Mouse (Mus musculus) limb, embryonic 14.5 days (tissue): ENCODE results near the gene Tpi1. TPM values are rescaled to one million over a fixed set of nuclear protein-coding genes. Genes with fewer than 3 reads are reported as not detected.

Experiments
- ATAC-seq: fragments of 200-750 bp; cut with Nextera tagmentation; 2 replicates; pipeline ENCODE4 v1.8.0; 2017; ENCODE audit warnings: low read depth, moderate number of reproducible peaks, moderate TSS enrichment; ENCODE audit not compliant: low FRiP score
- DNase-seq: peaks from one replicate; pipeline ENCODE4 v3.0.0-alpha.2; 2015; ENCODE audit warnings: low spot score
- H3K27ac ChIP-seq: fragments of 300-500 bp; sonication (generic); replicated peaks from 2 replicates; pipeline ENCODE4 v1.5.1; 2014; ENCODE audit warnings: low read depth, mild to moderate bottlenecking, low read length, moderate library complexity, mixed read lengths
- H3K27me3 ChIP-seq: fragments of 300-500 bp; sonication (generic); 2 replicates; pipeline ENCODE4 v1.6.1; 2014; ENCODE audit warnings: low read length, mixed read lengths; ENCODE audit not compliant: control insufficient read depth, insufficient read depth
- H3K36me3 ChIP-seq: fragments of 300-500 bp; sonication (generic); 2 replicates; pipeline ENCODE4 v1.6.1; 2014; ENCODE audit warnings: mild to moderate bottlenecking, low read length, moderate library complexity, mixed read lengths; ENCODE audit not compliant: control insufficient read depth, insufficient read depth
- H3K4me1 ChIP-seq: fragments of 300-500 bp; sonication (generic); 2 replicates; pipeline ENCODE4 v1.6.1; 2014; ENCODE audit warnings: antibody characterized with exemption, low read length, mixed read lengths; ENCODE audit not compliant: control insufficient read depth, insufficient read depth
- H3K4me2 ChIP-seq: fragments of 300-500 bp; sonication (generic); replicated peaks from 2 replicates; pipeline ENCODE4 v1.6.1; 2014; ENCODE audit warnings: low read depth, mild to moderate bottlenecking, low read length, moderate library complexity; ENCODE audit not compliant: severe bottlenecking
- H3K4me3 ChIP-seq: fragments of 300-500 bp; sonication (generic); replicated peaks from 2 replicates; pipeline ENCODE4 v1.5.1; 2014; ENCODE audit warnings: low read length
- H3K9ac ChIP-seq: fragments of 300-500 bp; sonication (generic); 2 replicates; pipeline ENCODE4 v1.6.1; 2014; ENCODE audit warnings: mild to moderate bottlenecking, low read depth, low read length, moderate library complexity; ENCODE audit not compliant: severe bottlenecking
- H3K9me3 ChIP-seq: fragments of 300-500 bp; sonication (generic); 2 replicates; pipeline ENCODE4 v1.6.1; 2016; ENCODE audit warnings: low read length; ENCODE audit not compliant: control insufficient read depth
- POLR2A ChIP-seq: fragments of 200-500 bp; IDR thresholded peaks from 2 replicates; pipeline ENCODE4 v1.8.0; 2012; ENCODE audit warnings: inconsistent platforms, mild to moderate bottlenecking, moderate library complexity, borderline replicate concordance; ENCODE audit not compliant: insufficient read depth, insufficient read length; ENCODE audit errors: extremely low read depth
- WGBS: fragments of 180-500 bp; shearing (Covaris S2); extraction: QIAGEN DNeasy Blood & Tissue Kit; methylation state at CpG from one replicate; pipeline ENCODE4 v1.1.7; 2014; 5-methylcytosine and 5-hydroxymethylcytosine counted together
- polyA plus RNA-seq, 2 experiments: library from polyadenylated mRNA; depleted of rRNA in 1 of 2; stranded (reverse) in 1 of 2; unstranded in 1 of 2; fragments of >200 nt; fragmentation: Nextera tagmentation in 1 of 2; extraction: Ambion mirVana in 1 of 2; gene quantifications; 2 replicates each; pipeline versions ENCODE4 v1.2.1 to v1.2.3; 2012 to 2014

Gene Tpi1
- polyA plus RNA-seq, 2 experiments, result 744 to 825 TPM

DNA sequence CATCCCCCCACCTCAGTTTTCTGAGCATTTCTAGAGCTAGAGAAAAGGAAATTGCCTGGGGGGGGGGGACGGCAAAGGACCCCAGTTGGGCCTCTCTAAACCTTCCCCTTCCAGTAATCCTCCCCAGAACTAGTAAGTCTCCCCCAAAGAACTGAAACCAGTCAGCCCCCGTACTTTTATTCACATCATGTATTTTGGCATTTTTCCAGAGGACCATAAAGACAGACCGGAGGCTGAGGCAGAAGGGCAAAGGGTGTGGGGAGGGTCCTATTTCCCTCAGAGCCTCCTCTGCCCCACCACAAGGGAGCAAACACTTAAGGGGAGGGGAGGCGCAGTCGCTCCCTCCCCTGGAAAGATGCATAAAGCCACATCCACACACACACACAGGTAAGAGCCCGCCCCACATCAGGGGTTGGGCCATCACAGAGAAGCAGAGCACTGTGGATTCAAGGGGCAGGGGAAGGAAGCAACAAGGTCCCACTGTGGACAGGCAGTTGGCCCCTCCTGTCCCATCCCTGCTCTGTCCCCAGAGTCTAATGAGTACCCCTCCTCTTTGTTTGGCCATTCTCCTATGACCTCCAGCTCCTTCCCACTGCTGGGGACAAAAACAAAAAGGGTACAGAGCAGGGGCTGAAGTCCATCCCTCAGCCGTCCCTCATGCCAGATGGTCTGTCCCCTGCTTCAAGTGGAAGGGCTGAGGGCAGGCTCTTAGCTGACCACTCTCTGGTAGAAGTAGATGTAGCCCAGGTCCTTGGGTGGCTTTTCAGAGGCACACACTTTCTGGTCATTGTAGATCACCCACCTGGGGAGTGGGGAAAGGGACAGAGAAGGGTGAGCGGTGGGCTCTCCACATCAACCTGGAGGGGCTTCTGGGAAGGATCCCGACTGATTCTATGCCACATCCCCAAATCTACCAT lies 1.0 kb upstream of the Tpi1 start:
- H3K27ac ChIP-seq, result no peak overlapping the region
- TF ChIP-seq POLR2A, result no peak

GRCm38 (mm10) chr6:124814448-124814847 lies 352 bp upstream of the Tpi1 start:
- no peaks in the 10 kb centered on the region for H3K27me3 ChIP-seq
- no peaks in the 10 kb centered on the region for H3K9me3 ChIP-seq
- H3K4me2 ChIP-seq, result peak overlapping the region; percentile 72
- TF ChIP-seq POLR2A, result no peak
- H3K4me1 ChIP-seq, result peaks cover 28% of the 10 kb centered on the region
- ATAC-seq (peak; percentile 16), DNase-seq (no peak)
- peak overlapping the region; percentile 48 for H3K4me3 ChIP-seq
- WGBS, result 23% methylated on average over 8 of the region's 8 CpGs
- H3K36me3 ChIP-seq, result peaks cover 72% of the 10 kb centered on the region
- H3K27ac ChIP-seq, result peak overlapping the region; percentile 79; the same call in 1 of the 2 replicates
- peak overlapping the region; percentile 65; the same call in 1 of the 2 replicates for H3K9ac ChIP-seq

More for the DNA sequence above, 1.0 kb upstream of the Tpi1 start:
- ATAC-seq, result no peak
- H3K4me1 ChIP-seq, result peaks cover 23% of the 10 kb centered on the region
- WGBS, result 55% methylated on average over 9 of the region's 9 CpGs
- no peaks in the 10 kb centered on the region for H3K9me3 ChIP-seq
- H3K27me3 ChIP-seq, result no peaks in the 10 kb centered on the region
- peaks cover 76% of the 10 kb centered on the region for H3K36me3 ChIP-seq
- no peak overlapping the region for H3K9ac ChIP-seq
- H3K4me2 ChIP-seq, result peak overlapping the region; percentile 72; the same call in 1 of the 2 replicates
- DNase-seq, result no peak
- H3K4me3 ChIP-seq, result no peak overlapping the region

DNA sequence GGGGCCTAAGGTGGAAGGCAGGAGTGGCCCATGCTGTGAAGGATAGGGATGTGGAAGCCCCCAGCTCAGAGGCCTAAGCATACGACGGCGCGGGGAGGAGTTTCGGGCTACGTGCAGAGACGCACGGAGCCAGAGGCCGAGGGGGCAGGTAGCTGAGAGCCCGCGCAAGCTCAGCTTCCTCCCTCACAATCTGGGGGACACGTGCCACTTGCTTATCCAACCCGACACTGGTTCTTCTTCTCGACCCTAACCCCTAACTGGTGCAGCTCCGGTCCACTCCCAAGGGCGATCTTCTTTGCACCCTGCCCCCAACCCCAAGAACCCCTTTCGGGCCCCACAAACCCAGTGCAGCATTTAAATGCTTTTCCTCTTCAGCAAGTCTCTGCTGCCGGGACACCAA lies 600 bp downstream of the Tpi1 start:
- DNase-seq (peak; percentile 87), ATAC-seq (peak; percentile 59)
- Histone ChIP-seq H3K4me1 (peaks cover 28% of the 10 kb centered on the region), H3K27me3 (no peaks in the 10 kb centered on the region), H3K4me2 (peak overlapping the region; percentile 72), H3K36me3 (peaks cover 62% of the 10 kb centered on the region), H3K9me3 (no peaks in the 10 kb centered on the region), H3K27ac (peak overlapping the region; percentile 79), H3K9ac (peak overlapping the region; percentile 65), H3K4me3 (peak overlapping the region; percentile 48)
- no peak for TF ChIP-seq POLR2A
- 0% methylated on average over 18 of the region's 18 CpGs for WGBS

- peak overlapping the region; percentile 65 for H3K9ac ChIP-seq
- H3K4me2 ChIP-seq, result peak overlapping the region; percentile 72
- no peaks in the 10 kb centered on the region for H3K27me3 ChIP-seq
- WGBS, result 14% methylated on average over 9 of the region's 9 CpGs
- H3K4me3 ChIP-seq, result peak overlapping the region; percentile 48
- no peak for DNase-seq
- TF ChIP-seq POLR2A, result no peak
- H3K4me1 ChIP-seq, result peaks cover 33% of the 10 kb centered on the region
- peaks cover 56% of the 10 kb centered on the region for H3K36me3 ChIP-seq
- ATAC-seq, result no peak
- H3K27ac ChIP-seq, result peak overlapping the region; percentile 79
- H3K9me3 ChIP-seq, result no peaks in the 10 kb centered on the region
Measured at GRCm38 (mm10) chr6:124812848-124813247, 1.2 kb downstream of the Tpi1 start.

DNA sequence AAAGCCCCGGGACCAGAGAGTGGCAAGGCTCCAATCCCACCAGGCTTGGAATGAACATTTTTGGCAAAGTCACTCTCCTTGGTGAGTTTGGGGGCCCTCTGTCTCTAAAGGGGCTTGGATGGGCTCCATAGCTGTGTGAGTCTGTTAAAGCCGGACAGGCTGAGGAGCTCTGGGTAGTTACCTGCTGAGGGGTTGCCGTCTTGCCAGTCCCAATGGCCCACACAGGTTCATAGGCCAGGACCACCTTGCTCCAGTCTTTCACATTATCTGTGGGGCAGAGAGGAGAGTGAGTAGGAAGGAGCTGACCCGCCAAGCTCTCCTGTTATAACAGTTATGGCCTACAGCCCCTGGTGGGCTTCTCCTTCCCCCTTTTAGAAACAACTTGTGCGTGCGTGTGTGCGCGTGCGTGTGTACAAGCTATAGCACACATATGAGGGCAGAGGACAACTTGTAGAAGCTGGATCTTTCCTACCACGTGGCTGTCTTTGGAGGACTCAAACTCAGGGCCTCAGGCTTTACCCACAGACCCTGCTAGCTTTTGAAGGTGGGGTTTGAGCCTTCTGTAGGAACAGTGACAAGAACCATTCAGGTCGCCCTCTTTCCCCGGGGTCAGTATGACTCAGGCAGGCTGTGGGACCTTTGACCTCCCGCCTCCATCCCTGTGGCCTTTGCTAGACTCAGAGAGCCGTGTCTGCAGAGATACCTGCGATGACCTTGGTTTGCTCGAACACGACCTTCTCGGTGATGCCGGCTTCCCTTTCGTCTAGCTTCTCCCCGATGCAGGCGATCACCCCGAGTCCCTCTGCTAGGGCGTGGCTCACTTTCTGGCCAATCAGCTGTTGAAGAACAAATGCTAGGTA lies 2.2 kb downstream of the Tpi1 start:
- DNase-seq (no peak), ATAC-seq (no peak)
- Histone ChIP-seq H3K9me3 (no peaks in the 10 kb centered on the region), H3K27me3 (no peaks in the 10 kb centered on the region), H3K4me3 (peak overlapping the region; percentile 48), H3K36me3 (peaks cover 47% of the 10 kb centered on the region), H3K27ac (no peak overlapping the region; the same call in 1 of the 2 replicates), H3K4me1 (peaks cover 33% of the 10 kb centered on the region), H3K9ac (peak overlapping the region; percentile 65), H3K4me2 (peak overlapping the region; percentile 72)
- TF ChIP-seq POLR2A, result no peak
- WGBS, result 78% methylated on average over 24 of the region's 24 CpGs
